In the genomic region with DNA sequence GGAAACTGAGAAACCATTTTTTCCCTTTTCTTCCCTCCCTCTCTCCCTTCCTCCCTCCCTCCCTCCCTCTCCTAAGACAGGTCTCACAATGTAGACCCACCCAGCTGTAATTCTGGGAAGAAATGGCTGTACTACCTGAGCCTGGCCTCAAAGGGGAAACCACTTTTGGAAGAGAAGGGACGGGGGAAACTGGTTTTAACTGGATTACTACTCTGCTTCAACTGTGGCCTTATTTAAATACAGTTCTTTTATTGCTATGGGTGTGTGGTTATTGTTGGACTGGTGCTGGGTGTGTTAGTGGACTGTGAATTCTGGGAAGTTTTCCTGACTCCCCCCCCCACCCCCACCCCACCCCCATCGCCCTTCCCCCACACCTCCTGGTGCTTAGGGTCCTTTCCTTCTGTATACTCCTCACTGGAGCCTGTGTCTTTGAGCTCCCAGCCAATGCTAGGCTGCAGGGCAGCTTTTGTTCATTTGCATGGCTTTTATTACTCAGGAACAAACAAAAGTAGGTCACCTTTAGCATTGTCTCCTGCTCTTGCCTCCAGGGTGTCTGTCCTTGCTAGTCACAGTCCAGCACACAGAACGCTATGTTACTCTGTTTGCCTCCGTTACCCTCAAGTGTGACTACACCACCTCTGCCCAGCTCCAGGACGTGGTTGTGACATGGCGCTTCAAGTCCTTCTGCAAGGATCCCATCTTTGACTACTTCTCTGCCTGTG, we compare ENCODE assay signal across 11 mouse cellular contexts. TPM values are rescaled to one million over a fixed set of nuclear protein-coding genes. Genes with fewer than 3 reads are reported as not detected.
DNase-seq lines count a peak whose midpoint lies in the region; ATAC-seq lines count a peak whose summit lies in the region.
"Had no signal": no experiment of that assay in that cellular context is flagged by ENCODE, and none has a peak within 500 bp of the region (broad histone marks: within the 10 kb centered on the region; RNA-seq: fewer than 3 reads in every experiment).

No protein-coding gene starts in this region.

- no peaks in the 10 kb centered on the region for H3K9me3 ChIP-seq in intestine, embryonic 16.5 days (ENCODE audit: control insufficient read depth, low read length)

- ATAC-seq in intestine, embryonic 16.5 days, result peak; percentile 90
- ATAC-seq: forebrain, postnatal 0 days had no signal

- no peak overlapping the region for H3K4me3 ChIP-seq in intestine, embryonic 16.5 days (ENCODE audit: low read length)
- H3K4me3 ChIP-seq: left cerebral cortex, adult 2 months had no signal

- no peaks in the 10 kb centered on the region for H3K36me3 ChIP-seq in intestine, embryonic 16.5 days (ENCODE audit: control insufficient read depth, insufficient read depth, low read length)

- DNase-seq in urinary bladder, postnatal 14 days (ENCODE audit: low spot score), result peak; percentile 36
- no peak for DNase-seq in urinary bladder, postnatal 25 days (ENCODE audit: low spot score)
- peak; percentile 66 for DNase-seq in kidney, postnatal 14 days
- DNase-seq in adrenal gland, postnatal 4 days (ENCODE audit: low spot score in 2 of 2), result no peak
- no peak for DNase-seq in frontal cortex, postnatal 25 days (ENCODE audit: low spot score in 2 of 2)
- DNase-seq in heart, postnatal 10 days, result no peak
- DNase-seq: forebrain, postnatal 0 days; lung, postnatal 4 days had no signal

- no peak overlapping the region for H3K27ac ChIP-seq in intestine, embryonic 16.5 days (ENCODE audit: low read length)
- H3K27ac ChIP-seq: left cerebral cortex, adult 2 months had no signal

- peaks cover 3% of the 10 kb centered on the region; the same call in 1 of the 2 replicates for H3K4me1 ChIP-seq in intestine, embryonic 16.5 days (ENCODE audit: control insufficient read depth, insufficient read depth, low read length)

- no peak overlapping the region for H3K9ac ChIP-seq in intestine, embryonic 16.5 days (ENCODE audit: low read depth, low read length)
- H3K9ac ChIP-seq: forebrain, postnatal 0 days had no signal

- H3K4me2 ChIP-seq in intestine, embryonic 16.5 days (ENCODE audit: low read depth, low read length), result no peak overlapping the region

- H3K27me3 ChIP-seq in intestine, embryonic 16.5 days (replicated peaks; ENCODE audit: control insufficient read depth, insufficient read depth, low read length), result no peaks in the 10 kb centered on the region

- intact Hi-C loops in heart, postnatal 10 days (cut with DNase I), result no loop called here

- 59% methylated on average over 6 of the region's 6 CpGs for WGBS in intestine, embryonic 16.5 days

RNA-seq across cellular contexts. Expression of gene Ildr1, which starts 14.1 kb away (rescaled TPM):
- 9.0 and 9.7 TPM in 2 replicates for polyA plus RNA-seq in intestine, embryonic 16.5 days (2015; fragmentation: Nextera tagmentation; extraction: Ambion mirVana)
- total RNA-seq in adrenal gland, postnatal 4 days (2021), result 1 to 10 TPM in 1 of 2 experiments, under 1 TPM in 1; 0.14 to 3.0 TPM
- total RNA-seq in heart, postnatal 10 days (2021), result not detected
- total RNA-seq: gastrocnemius, postnatal 4 days had no signal

RNA-seq across cellular contexts. Expression of gene Cd86, which starts 42.0 kb away (rescaled TPM):
- 1.9 and 2.3 TPM in 2 replicates for polyA plus RNA-seq in intestine, embryonic 16.5 days (2015; fragmentation: Nextera tagmentation; extraction: Ambion mirVana)
- 1 to 10 TPM; 1.8 to 2.3 TPM for total RNA-seq in adrenal gland, postnatal 4 days (2021)
- 1 to 10 TPM in 1 of 2 experiments, under 1 TPM in 1; 0.77 to 1.9 TPM for total RNA-seq in heart, postnatal 10 days (2021)

Comparison
In these comparisons a context has a peak if more than half of its experiments do, and no peak if none do; other contexts are left out.
1. DNase-seq: peak in urinary bladder, postnatal 14 days (single experiment) and kidney, postnatal 14 days (single experiment); none in urinary bladder, postnatal 25 days (single experiment), adrenal gland, postnatal 4 days (0 of 2), frontal cortex, postnatal 25 days (0 of 2) and heart, postnatal 10 days (0 of 2).